Mouse (Mus musculus) small intestine, adult 2 months (tissue): ENCODE data around the gene Rhbg.

Experiments
- CTCF ChIP-seq: fragments of 200-500 bp; IDR thresholded peaks from 2 replicates; pipeline ENCODE4 v1.5.1; 2012; ENCODE audit warnings: low read depth, mild to moderate bottlenecking, control low read depth, inconsistent platforms, low read length, moderate library complexity, mixed read lengths; ENCODE audit not compliant: insufficient replicate concordance, insufficient read length; ENCODE audit errors: extremely low read depth
- POLR2A ChIP-seq: fragments of 200-500 bp; IDR thresholded peaks from 2 replicates; pipeline ENCODE4 v1.6.1; 2012; ENCODE audit warnings: low read depth, mild to moderate bottlenecking, control low read depth, inconsistent platforms, low read length, moderate library complexity

DNA sequence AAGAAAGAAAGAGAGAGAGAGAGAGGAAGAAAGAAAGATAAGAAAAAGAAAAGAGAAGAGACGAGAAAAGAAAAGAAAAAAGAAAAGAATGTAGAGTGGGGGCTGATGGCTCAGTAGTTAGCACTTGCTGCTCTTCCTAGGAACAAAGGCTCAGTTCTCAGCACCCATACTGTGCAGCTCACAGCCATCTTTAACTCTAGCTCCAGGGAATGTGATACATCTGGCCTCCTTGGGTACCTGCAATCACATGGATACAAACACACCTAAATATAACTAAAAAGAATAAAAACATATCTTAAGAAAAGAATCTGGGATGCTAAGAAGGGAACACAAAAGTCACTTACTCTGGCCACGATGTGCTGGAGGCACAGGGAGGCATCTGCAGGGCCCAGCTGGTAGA, 21.6 kb upstream of the Rhbg start:
- TF ChIP-seq CTCF (no peak), POLR2A (no peak)
